Mouse (Mus musculus): Measurements from ENCODE around the gene Gng2.

Gene Gng2

GRCm38 (mm10) chr14:19987358-19987834 is 10.0 kb upstream of the Gng2 start:
- ChIA-PET CTCF (interaction anchor here in 1 of 4 experiments (0.6 to 1.2 kb wide), 2 partner anchors 10 to 80 kb away, joined by 3 read pairs; partner anchors contain the start of gene Gng2), POLR2A (interaction anchor here (0.5 to 4.7 kb wide), 36 partner anchors 10 to 361 kb away, joined by 3 to 72 read pairs (median 4); partner anchors contain the start of genes Gng2 (in 2 of the 4), Ecd (in 1 of the 4), Fam149b (in 1 of the 4) and Nid2 (in 1 of the 4))

- ChIA-PET CTCF (interaction anchor here in 2 of 4 experiments (0.6 to 1.2 kb wide), 3 partner anchors 10 to 279 kb away, joined by 3 read pairs; partner anchors contain the start of gene Gng2 (in 1 of the 2)), POLR2A (interaction anchor here (0.6 to 4.7 kb wide), 35 partner anchors 8 to 687 kb away, joined by 3 to 72 read pairs (median 4); partner anchors contain the start of genes Gng2 (in 3 of the 4), Ecd (in 1 of the 4), Fam149b (in 1 of the 4) and Nid2 (in 1 of the 4))
Observed at GRCm38 (mm10) chr14:19986614-19987357, 9.4 kb upstream of the Gng2 start.

GRCm38 (mm10) chr14:19985912-19986613 is 8.6 kb upstream of the Gng2 start:
- POLR2A ChIA-PET: interaction anchor here in 3 of 4 experiments (0.6 to 4.7 kb wide), 25 partner anchors 9 to 688 kb away, joined by 3 to 72 read pairs (median 4); partner anchors contain the start of genes Gng2 (in 3 of the 3), Ecd (in 1 of the 3), Fam149b (in 1 of the 3) and Nid2 (in 1 of the 3)
- CTCF ChIA-PET: interaction anchor here in 2 of 4 experiments (0.7 to 1.2 kb wide), 2 partner anchors 9 to 278 kb away, joined by 3 read pairs; partner anchors contain the start of gene Gng2 (in 1 of the 2)

GRCm38 (mm10) chr14:19985107-19985911 is 7.9 kb upstream of the Gng2 start:
- CTCF ChIA-PET: no interaction called here

GRCm38 (mm10) chr14:19976421-19977270 is 781 bp downstream of the Gng2 start:
- ChIA-PET POLR2A (interaction anchor here (0.5 to 6.9 kb wide), 97 partner anchors 8 to 1506 kb away, joined by 3 to 72 read pairs (median 4); partner anchors contain the start of genes Kcnk5 (in 2 of the 4), Nid2 (in 2 of the 4) and Rtraf (in 1 of the 4)), CTCF (interaction anchor here (0.6 to 2.4 kb wide), 24 partner anchors 8 to 1772 kb away, joined by 3 to 13 read pairs (median 4); partner anchors contain the start of gene Rtraf (in 1 of the 4))

More at GRCm38 (mm10) chr14:19985107-19985911, 7.9 kb upstream of the Gng2 start:
- POLR2A ChIA-PET: interaction anchor here in 3 of 4 experiments (0.6 to 4.7 kb wide), 13 partner anchors 8 to 235 kb away, joined by 3 to 72 read pairs (median 4); partner anchors contain the start of gene Gng2 (in 3 of the 3)

- CTCF ChIA-PET: interaction anchor here in 1 of 4 experiments (0.5 kb wide), 1 partner anchor 86 kb away, joined by 8 read pairs; no protein-coding TSS in a partner anchor
- POLR2A ChIA-PET: interaction anchor here in 2 of 4 experiments (0.6 to 6.9 kb wide), 23 partner anchors 11 to 225 kb away, joined by 3 to 72 read pairs (median 4); no protein-coding TSS in a partner anchor
Observed at GRCm38 (mm10) chr14:19974978-19975493, 2.4 kb downstream of the Gng2 start.

- CTCF ChIA-PET: no interaction called here
Observed at GRCm38 (mm10) chr14:19974429-19974828, 3.0 kb downstream of the Gng2 start.

GRCm38 (mm10) chr14:19972316-19973029 is 5.0 kb downstream of the Gng2 start:
- POLR2A ChIA-PET: interaction anchor here in 3 of 4 experiments (0.8 to 6.9 kb wide), 14 partner anchors 12 to 221 kb away, joined by 3 to 72 read pairs (median 5); partner anchors contain the start of gene Nid2 (in 2 of the 3)
- CTCF ChIA-PET: interaction anchor here in 1 of 4 experiments (0.7 kb wide), 1 partner anchor 95 kb away, joined by 4 read pairs; no protein-coding TSS in a partner anchor

More at GRCm38 (mm10) chr14:19974429-19974828, 3.0 kb downstream of the Gng2 start:
- POLR2A ChIA-PET: interaction anchor here in 2 of 4 experiments (0.5 to 6.9 kb wide), 17 partner anchors 11 to 115 kb away, joined by 3 to 72 read pairs (median 3); no protein-coding TSS in a partner anchor

GRCm38 (mm10) chr14:19970845-19971244 is 6.6 kb downstream of the Gng2 start:
- ChIA-PET POLR2A (interaction anchor here in 3 of 4 experiments (0.6 to 2.8 kb wide), 16 partner anchors 9 to 207 kb away, joined by 3 to 19 read pairs (median 4); no protein-coding TSS in a partner anchor), CTCF (interaction anchor here (0.5 to 1.1 kb wide), 8 partner anchors 13 to 911 kb away, joined by 3 to 13 read pairs (median 5); partner anchors contain the start of gene Rtraf (in 1 of the 4))

- ChIA-PET POLR2A (interaction anchor here in 3 of 4 experiments (0.7 to 2.8 kb wide), 15 partner anchors 10 to 208 kb away, joined by 3 to 19 read pairs (median 4); no protein-coding TSS in a partner anchor), CTCF (interaction anchor here (0.5 to 1.1 kb wide), 8 partner anchors 13 to 912 kb away, joined by 3 to 13 read pairs (median 5); partner anchors contain the start of gene Rtraf (in 1 of the 4))
Observed at GRCm38 (mm10) chr14:19970106-19970785, 7.2 kb downstream of the Gng2 start.

GRCm38 (mm10) chr14:19969566-19969965 is 7.9 kb downstream of the Gng2 start:
- CTCF ChIA-PET: interaction anchor here in 2 of 4 experiments (0.8 to 1.1 kb wide), 3 partner anchors 12 to 98 kb away, joined by 3 read pairs; no protein-coding TSS in a partner anchor
- POLR2A ChIA-PET: interaction anchor here in 2 of 4 experiments (0.8 to 2.0 kb wide), 5 partner anchors 8 to 26 kb away, joined by 3 to 19 read pairs (median 5); partner anchors contain the start of gene Gng2 (in 1 of the 2)

GRCm38 (mm10) chr14:19969011-19969521 is 8.4 kb downstream of the Gng2 start:
- POLR2A ChIA-PET: interaction anchor here in 3 of 4 experiments (0.5 to 2.0 kb wide), 23 partner anchors 8 to 145 kb away, joined by 3 to 19 read pairs (median 3); partner anchors contain the start of gene Gng2 (in 2 of the 3)
- CTCF ChIA-PET: interaction anchor here (0.6 to 1.1 kb wide), 6 partner anchors 8 to 262 kb away, joined by 3 to 6 read pairs (median 3); partner anchors contain the start of gene Gng2 (in 1 of the 4)

- POLR2A ChIA-PET: interaction anchor here in 3 of 4 experiments (0.5 to 2.0 kb wide), 27 partner anchors 8 to 144 kb away, joined by 3 to 22 read pairs (median 3); partner anchors contain the start of gene Gng2 (in 2 of the 3)
- CTCF ChIA-PET: interaction anchor here in 3 of 4 experiments (0.6 to 1.5 kb wide), 6 partner anchors 9 to 261 kb away, joined by 3 to 6 read pairs (median 3); partner anchors contain the start of gene Gng2 (in 1 of the 3)
Observed at GRCm38 (mm10) chr14:19968321-19969010, 9.0 kb downstream of the Gng2 start.

All from embryonic stem cell, embryonic (primary cell).